Mouse (Mus musculus) naive thymus-derived CD4-positive, alpha-beta T cell, adult 2 months (primary cell): ENCODE data around the gene Syne2.
"Not testable (repeated sequence)": the region's sequence is repeated elsewhere in the genome, so short reads cannot be mapped to it uniquely, and the experiment has no call there.

Experiments
- DNase-seq: peaks from one replicate; pipeline ENCODE4 v3.0.0-alpha.2; 2011; ENCODE audit warnings: low read depth

Gene Syne2

GRCm38 (mm10) chr12:76102621-76103020, 284.7 kb downstream of the Syne2 start:
- DNase-seq: no peak

- no peak for DNase-seq
Observed at GRCm38 (mm10) chr12:76104596-76105351, 286.8 kb downstream of the Syne2 start.

- no peak for DNase-seq
Observed at GRCm38 (mm10) chr12:76109646-76110405, 291.9 kb downstream of the Syne2 start.

- no peak for DNase-seq
Observed at GRCm38 (mm10) chr12:76111046-76111445, 293.1 kb downstream of the Syne2 start.

- no peak for DNase-seq
Observed at GRCm38 (mm10) chr12:76116577-76116976, 298.6 kb downstream of the Syne2 start.

- DNase-seq: no peak
Observed at GRCm38 (mm10) chr12:76117632-76118153, 299.8 kb downstream of the Syne2 start.

DNA sequence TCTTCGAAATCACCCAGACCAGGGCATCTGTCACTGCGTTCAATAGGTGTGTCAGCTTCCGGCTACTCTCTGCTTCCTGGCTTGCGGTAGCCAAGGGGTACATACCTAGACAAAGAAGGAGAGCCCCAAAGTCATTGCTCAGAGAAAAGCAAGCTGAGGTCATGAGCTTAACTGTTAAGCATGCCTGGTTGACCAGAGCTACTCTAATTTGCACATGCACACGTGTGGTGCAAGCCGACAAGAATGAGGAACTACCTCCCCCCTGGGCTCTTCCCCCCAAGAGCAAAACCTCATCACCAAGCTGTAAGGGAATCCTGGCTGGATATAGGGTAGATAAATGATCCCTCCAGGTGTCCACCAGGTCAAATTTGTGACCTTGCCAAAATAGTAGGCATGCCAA, 305.3 kb downstream of the Syne2 start:
- DNase-seq: no peak

GRCm38 (mm10) chr12:76128306-76128705, 310.4 kb downstream of the Syne2 start:
- DNase-seq: no peak

- DNase-seq: no peak
Observed at GRCm38 (mm10) chr12:76128831-76129230, 310.9 kb downstream of the Syne2 start.

DNA sequence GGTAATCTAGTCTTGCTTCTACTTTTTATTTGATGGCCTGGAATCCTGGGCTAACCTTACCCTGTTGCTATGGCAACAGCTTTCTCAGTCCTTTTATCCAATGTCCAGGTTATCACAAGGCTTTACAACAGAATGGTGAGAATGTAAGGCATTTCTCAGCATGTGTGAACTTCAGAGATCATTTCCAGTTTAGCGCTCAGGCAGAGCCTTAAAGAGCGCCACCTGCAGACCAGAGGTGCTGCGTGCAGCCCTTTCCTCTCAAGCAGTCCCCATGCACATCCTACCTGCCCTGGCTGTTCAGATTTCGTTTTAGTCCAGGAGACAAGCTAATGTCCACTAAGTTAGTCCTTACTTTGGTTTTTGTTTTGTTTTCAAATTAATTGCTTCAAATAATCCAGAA, 312.3 kb downstream of the Syne2 start:
- DNase-seq: peak; percentile 74

- no peak for DNase-seq
Observed at GRCm38 (mm10) chr12:76130891-76131290, 313.0 kb downstream of the Syne2 start.

- DNase-seq: no peak
Observed at GRCm38 (mm10) chr12:76132591-76132990, 314.7 kb downstream of the Syne2 start.

DNA sequence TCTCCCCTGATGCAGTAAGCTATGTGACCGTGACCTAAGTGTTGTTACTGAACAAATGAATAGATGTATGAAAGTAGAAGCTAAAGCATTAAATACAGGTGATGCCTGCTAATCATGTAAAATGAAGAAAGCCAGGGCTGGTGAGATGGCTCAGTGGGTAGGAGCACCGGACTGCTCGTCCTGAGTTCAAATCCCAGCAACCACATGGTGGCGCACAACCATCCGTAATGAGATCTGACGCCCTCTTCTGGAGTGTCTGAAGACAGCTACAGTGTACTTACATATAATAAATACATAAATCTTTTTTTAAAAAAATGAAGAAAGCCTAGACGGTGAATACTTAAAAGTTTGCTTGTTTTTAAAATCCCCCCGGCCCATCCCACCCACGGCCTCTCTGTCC, 315.1 kb downstream of the Syne2 start:
- not testable (repeated sequence) for DNase-seq

DNA sequence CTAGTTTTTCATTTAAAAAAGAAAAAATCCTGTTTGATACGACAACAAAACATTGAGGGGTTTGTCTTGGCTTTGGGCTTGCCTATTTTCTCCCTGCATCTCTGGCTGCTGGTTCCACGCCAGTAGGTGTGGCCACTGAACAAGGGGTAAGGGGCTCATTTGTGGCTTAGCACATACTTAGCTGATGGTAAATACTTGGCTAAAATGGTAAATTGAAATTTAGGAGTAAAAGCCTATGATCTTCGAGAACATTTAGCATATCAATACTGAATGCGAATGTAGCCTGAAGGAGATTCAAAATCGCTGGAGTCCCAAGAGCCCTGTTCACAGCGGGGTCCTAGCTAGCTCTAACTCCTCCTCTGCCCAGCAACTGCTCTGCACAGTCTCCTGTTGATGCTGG, 318.8 kb downstream of the Syne2 start:
- DNase-seq: no peak

DNA sequence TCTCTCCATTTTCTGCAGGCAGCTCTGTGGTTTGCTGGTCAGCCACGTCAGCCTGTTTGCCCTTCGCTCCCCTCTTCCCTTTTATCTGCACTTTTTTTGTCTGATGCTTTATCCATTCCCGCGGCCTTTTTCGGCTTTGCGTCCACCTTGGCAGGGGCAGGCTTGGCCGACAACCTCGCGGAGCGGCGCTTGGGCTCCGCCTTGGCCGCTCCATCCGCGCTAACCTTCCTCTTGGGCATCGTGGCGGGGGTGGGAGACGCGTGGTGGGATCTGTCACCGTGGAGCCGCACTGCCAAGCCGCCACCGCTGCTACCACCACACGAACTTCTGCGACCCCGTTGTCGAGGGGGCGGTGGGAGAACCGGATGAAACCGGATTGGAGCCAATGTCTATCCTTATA, 334.5 kb downstream of the Syne2 start:
- not testable (repeated sequence) for DNase-seq
